Mouse (Mus musculus): ENCODE data around the gene Sdr42e1. TPM values are rescaled to one million over a fixed set of nuclear protein-coding genes. Genes with fewer than 3 reads are reported as not detected.

The Sdr42e1 gene
- 17.5 and 18.0 TPM in 2 replicates for polyA plus RNA-seq (2012; rRNA removed)

GRCm38 (mm10) chr8:117673430-117673830 lies at the start of gene Sdr42e1:
Sdr42e1 (minus strand) TSS chr8:117673689.

DNA sequence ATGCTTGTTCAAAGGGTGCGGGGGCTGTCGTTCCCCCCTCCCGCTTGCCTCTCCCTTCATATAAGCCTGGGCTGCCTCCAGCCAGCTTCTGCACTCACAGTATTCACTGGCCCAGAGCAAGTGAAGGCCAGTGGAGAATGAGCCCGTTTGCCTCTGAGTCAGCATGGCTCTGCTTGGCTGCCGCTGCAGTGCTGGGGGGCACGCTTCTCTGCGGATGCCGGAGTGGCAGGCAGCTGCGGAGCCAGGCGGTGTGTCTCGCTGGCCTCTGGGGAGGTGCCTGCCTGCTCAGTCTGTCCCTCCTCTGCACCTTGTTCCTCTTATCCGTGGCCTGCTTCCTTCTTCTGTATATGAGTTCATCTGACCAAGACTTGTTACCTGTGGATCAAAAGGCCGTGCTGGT lies 28.4 kb upstream of the Sdr42e1 start, which contains the start of gene Hsd17b2:
Gene Hsd17b2, plus strand, starts transcription at position 46 of the 400 bp plus-strand sequence.

Other genes with a start within 250 kb of the Sdr42e1 start
- 5.5 and 6.2 TPM in 2 replicates for gene Plcg2, start 175.4 kb downstream of the Sdr42e1 start, polyA plus RNA-seq (2012; rRNA removed)
- 95.7 and 98.8 TPM in 2 replicates for gene Hsd17b2, start 28.2 kb upstream of the Sdr42e1 start, polyA plus RNA-seq (2012; rRNA removed)
- 13.0 and 14.6 TPM in 2 replicates for gene Mphosph6, start 128.3 kb upstream of the Sdr42e1 start, polyA plus RNA-seq (2012; rRNA removed)

Measured in liver, embryonic 18 days (tissue).